Mouse (Mus musculus): ENCODE measurements around the gene Acads.
"Not testable (repeated sequence)": the region's sequence is repeated elsewhere in the genome, so short reads cannot be mapped to it uniquely, and the experiment has no call there.

Gene Acads

GRCm38 (mm10) chr5:115125211-115125871 is 6.2 kb upstream of the Acads start:
- peak; percentile 89 for DNase-seq (ENCODE audit: low spot score)

GRCm38 (mm10) chr5:115124690-115125089 is 5.5 kb upstream of the Acads start:
- no peak for DNase-seq (ENCODE audit: low spot score)

GRCm38 (mm10) chr5:115120978-115121377 is 1.8 kb upstream of the Acads start:
- DNase-seq (ENCODE audit: low spot score), result no peak

DNA sequence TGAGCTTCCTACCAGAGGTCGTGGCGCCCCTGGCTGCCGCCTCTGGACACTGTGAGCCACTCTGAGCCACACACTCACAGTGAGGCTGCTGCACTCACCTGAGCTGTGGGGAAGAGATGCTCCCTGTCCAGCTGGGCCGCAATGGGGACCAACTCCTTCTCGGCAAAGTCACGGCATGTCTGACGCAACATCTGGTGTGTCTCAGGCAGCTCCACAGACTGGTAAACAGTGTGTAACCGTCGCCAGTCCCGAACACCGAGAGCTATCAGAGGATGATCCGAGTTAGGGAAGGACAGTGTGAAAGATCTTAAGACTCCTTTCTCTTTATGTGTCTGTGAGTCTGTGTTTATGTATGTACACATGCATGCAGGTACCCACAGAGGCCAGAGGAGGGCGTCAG is 1.7 kb downstream of the Acads start:
- no peak for DNase-seq (ENCODE audit: low spot score)

GRCm38 (mm10) chr5:115116426-115116825 is 2.7 kb downstream of the Acads start:
- no peak for DNase-seq (ENCODE audit: low spot score)

DNA sequence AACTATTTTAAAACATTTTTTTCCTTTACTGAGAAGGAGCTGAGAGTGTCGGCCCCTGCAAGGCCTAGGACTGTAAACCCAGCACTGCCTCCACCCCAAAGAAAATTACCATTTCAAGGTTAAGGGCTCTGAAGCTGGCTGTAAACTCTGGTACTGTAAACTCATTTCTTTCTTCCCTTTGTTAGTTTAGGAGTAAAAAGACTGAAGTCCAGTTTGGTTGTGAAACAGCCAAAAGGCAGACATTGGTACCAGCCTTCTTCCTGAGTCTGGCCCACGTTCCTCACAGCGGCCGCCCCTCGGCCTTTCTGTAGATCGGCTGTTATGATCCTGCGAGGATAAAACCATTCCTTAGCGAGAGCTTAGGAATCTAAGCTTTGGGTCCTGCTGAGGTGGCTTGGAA is 4.6 kb downstream of the Acads start:
- no peak for DNase-seq (ENCODE audit: low spot score)

DNA sequence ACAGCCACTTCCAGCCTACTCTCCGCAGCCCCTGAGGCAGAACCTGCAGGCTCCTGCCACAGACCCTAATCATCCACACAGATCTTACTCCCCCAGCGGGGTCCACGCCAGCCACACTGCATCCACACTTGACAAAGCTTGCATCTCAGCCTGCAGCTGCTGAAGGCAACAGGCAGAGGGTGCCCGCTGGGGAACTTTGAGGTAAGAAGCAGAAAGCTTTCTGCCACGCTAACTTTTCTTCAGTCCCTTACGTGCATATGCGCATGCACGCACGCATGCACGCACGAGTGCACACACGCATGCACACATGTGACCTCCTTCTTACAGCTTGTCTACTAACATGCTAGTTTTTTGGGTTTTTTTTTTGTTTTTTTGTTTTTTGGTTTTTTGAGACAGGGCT is 5.9 kb downstream of the Acads start:
- no peak for DNase-seq (ENCODE audit: low spot score)

- no peak for DNase-seq (ENCODE audit: low spot score)
Observed at GRCm38 (mm10) chr5:115111156-115111555, 8.0 kb downstream of the Acads start.

- DNase-seq (ENCODE audit: low spot score), result not testable (repeated sequence)
Observed at GRCm38 (mm10) chr5:115103253-115103652, 15.9 kb downstream of the Acads start.

GRCm38 (mm10) chr5:115102231-115102630 is 16.9 kb downstream of the Acads start:
- no peak for DNase-seq (ENCODE audit: low spot score)

DNA sequence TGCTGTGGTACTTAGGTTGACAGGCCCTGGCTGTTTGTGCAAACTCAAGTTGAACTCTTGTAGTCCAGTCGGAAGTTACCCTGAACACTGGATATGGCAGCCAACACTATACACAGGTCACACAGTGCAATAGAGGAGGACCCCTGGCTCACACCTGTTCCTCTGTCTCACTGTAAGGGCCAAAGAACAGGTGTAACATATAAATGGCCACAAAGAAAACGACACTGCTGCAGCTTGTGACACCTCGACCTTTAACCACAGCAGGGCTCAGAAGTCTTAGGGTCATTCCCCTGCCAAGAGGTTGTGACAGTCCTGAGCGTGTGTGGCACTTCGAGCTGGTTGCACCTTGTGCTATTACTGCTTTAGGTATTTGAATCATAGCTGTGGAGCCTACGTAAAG is 18.7 kb downstream of the Acads start:
- no peak for DNase-seq (ENCODE audit: low spot score)

GRCm38 (mm10) chr5:115099991-115100390 is 19.2 kb downstream of the Acads start:
- DNase-seq (ENCODE audit: low spot score), result no peak

- DNase-seq (ENCODE audit: low spot score), result no peak
Observed at GRCm38 (mm10) chr5:115099530-115099929, 19.6 kb downstream of the Acads start.

DNA sequence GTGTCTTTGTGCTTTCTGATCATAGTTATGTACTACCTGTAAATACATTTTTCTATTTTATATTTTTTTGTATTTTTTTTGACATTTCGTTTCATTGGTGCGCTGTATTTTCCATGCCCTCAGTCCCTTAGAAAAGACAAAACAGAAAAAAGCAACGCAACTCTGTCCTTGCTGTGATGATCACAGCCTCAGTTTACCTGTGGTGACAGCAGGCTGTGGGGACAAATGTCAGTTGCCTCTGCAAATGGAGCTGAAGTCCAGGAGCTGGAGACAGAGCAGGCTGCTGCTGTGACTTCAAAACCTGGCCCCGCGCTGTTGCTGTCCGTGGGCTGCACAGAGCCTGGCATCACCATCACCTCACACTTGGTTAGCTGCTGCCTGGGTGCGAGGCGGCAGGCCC is 21.0 kb downstream of the Acads start, which contains the start of gene Gm10401:
Gm10401 (minus strand) TSS at position 101 of the 400 bp plus-strand sequence.
- DNase-seq (ENCODE audit: low spot score), result no peak

DNA sequence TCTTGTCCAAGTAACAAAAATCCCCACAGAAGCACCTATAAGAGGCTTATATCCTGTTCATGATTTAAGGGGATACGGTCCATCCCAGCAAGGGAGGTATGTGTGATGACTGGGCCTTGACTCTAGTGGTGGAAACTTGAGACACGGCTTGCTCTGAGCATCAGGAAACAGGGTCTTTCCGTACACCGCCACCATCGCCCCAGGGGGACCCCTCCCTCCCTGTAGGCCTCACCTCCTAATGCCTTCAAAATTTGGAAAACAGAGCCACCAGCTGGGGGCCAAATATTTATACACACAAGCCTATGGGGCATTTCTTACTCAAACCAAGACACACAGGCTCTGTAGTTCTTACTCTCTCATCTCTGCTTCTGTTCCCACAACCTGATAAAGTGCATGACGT is 27.4 kb downstream of the Acads start:
- DNase-seq (ENCODE audit: low spot score), result no peak

- DNase-seq (ENCODE audit: low spot score), result no peak
Observed at GRCm38 (mm10) chr5:115091015-115091414, 28.1 kb downstream of the Acads start.

DNA sequence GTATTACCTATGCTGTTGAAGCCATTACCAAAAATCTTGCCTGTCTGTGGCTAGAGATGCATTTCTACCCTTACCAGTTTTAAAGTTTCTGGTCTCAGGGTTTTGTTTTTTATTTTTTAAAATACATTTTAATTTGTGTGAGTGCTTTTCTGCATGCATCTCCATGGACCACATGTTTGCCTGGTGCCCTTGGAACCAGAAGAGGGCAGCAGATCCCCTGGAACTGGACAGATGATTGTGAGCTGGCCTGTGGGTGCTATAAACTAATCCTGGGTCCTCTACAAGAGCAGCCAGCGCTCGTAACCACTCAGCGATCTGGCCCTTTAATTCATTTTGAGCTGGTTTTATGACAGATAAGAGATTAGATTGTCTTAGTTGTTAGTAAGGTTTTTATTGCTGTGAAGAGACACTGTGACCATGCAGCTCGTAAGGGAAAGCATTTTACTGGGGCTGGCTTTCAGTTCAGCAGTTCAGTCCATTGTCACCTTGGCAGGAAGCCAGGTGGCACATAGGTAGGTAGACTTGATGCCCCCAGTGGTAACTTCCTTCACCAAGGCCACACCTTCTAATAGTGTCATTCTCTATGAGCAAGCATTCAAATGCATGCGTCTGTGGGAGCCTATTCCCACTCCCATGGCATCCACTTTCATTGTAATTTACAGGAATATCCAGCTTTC is 29.4 kb downstream of the Acads start:
- DNase-seq (ENCODE audit: low spot score), result no peak

DNA sequence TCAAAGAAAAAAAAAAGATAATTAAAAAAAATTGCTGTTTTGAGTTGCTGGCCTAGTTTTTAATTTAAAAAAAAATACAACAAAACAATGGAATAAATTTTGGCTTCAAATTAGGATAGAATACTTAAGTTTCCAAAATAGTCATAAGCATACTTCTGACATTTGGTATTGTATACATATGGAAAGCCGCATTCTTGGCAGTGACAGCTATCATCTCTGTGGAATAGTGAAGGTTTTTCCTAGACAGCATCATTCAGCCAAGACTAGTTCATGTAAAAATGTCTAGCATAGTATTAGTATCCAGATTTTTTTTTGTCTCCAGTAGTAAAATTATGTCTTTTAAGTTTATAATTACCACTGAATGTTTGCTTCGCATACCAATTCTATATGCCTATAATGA is 33.5 kb downstream of the Acads start:
- no peak for DNase-seq (ENCODE audit: low spot score)

DNA sequence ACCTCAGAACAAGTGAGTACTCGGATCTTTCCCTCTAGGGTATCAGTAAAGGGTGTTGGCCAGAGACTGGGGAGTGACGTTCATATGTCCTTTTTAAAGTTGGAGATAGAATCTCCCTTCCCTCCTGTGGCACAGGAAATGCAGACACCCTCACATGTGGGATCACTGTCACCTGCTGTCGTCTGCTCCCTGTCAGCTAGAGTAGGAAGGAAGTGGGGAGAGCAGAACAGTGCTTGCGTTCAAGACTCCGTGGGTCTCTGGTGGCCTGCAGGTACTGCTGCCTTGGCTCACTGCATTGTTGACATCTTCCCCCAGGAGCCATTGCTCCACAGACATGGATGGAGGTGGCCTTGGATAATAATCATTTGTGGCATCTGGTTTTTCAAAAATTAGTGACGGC is 35.7 kb downstream of the Acads start:
- no peak for DNase-seq (ENCODE audit: low spot score)

GRCm38 (mm10) chr5:115081636-115082035 is 37.5 kb downstream of the Acads start:
- no peak for DNase-seq (ENCODE audit: low spot score)

- DNase-seq (ENCODE audit: low spot score), result peak; percentile 83
Observed at GRCm38 (mm10) chr5:115076144-115076901, 42.8 kb downstream of the Acads start.

GRCm38 (mm10) chr5:115074749-115075148 is 44.4 kb downstream of the Acads start:
- no peak for DNase-seq (ENCODE audit: low spot score)

GRCm38 (mm10) chr5:115073306-115073705 is 45.8 kb downstream of the Acads start:
- not testable (repeated sequence) for DNase-seq (ENCODE audit: low spot score)

Measured in embryo, embryonic 10 days (tissue).